Comparison of ENCODE assay signal across 24 mouse cellular contexts in genomic region chr17:27281241-27281640, GRCm38 (mm10).
A peak's percentile ranks its signal among the peaks of the same experiment; 100 is the strongest.
DNase-seq lines count a peak whose midpoint lies in the region; ATAC-seq and TF ChIP-seq lines count a peak whose summit lies in the region.
"Had no signal": no experiment of that assay in that cellular context is flagged by ENCODE, and none has a peak within 500 bp of the region (broad histone marks: within the 10 kb centered on the region; RNA-seq: fewer than 3 reads in every experiment).

No protein-coding gene starts in this region.

- H3K4me2 ChIP-seq in intestine, postnatal 0 days (replicated peaks; ENCODE audit: low read depth): no peak overlapping the region
- H3K4me2 ChIP-seq in intestine, embryonic 15.5 days (replicated peaks): no peak overlapping the region
- H3K4me2 ChIP-seq: forebrain, embryonic 15.5 days; hindbrain, embryonic 15.5 days; limb, embryonic 15.5 days; neural tube, embryonic 13.5 days; stomach, embryonic 15.5 days had no signal

- H3K4me3 ChIP-seq in intestine, postnatal 0 days (ENCODE audit: low read depth, low read length): no peak overlapping the region
- H3K4me3 ChIP-seq in intestine, embryonic 15.5 days (replicated peaks): no peak overlapping the region
- H3K4me3 ChIP-seq: embryonic facial prominence, embryonic 10.5 days; forebrain, embryonic 15.5 days; hindbrain, embryonic 15.5 days; limb, embryonic 15.5 days; midbrain, embryonic 10.5 days; myocyte; neural tube, embryonic 13.5 days; stomach, embryonic 15.5 days had no signal

- 0 out of 2 replicates have a peak, but pooled peaks cover 3% of the 10 kb centered on the region for H3K9me3 ChIP-seq in intestine, postnatal 0 days (ENCODE audit: control insufficient read depth)
- H3K9me3 ChIP-seq in intestine, embryonic 15.5 days: no peaks in the 10 kb centered on the region; the same call in 1 of the 2 replicates
- H3K9me3 ChIP-seq: hindbrain, embryonic 15.5 days; limb, embryonic 15.5 days; stomach, embryonic 15.5 days had no signal

- 75% methylated on average over 9 of the region's 9 CpGs for WGBS in intestine, postnatal 0 days
- WGBS in intestine, embryonic 15.5 days: 76% methylated on average over 9 of the region's 9 CpGs

- no peak overlapping the region for H3K27ac ChIP-seq in intestine, postnatal 0 days (ENCODE audit: low read depth, low read length)
- H3K27ac ChIP-seq in intestine, embryonic 15.5 days: no peak overlapping the region
- H3K27ac ChIP-seq: embryonic facial prominence, embryonic 10.5 days; forebrain, embryonic 15.5 days; hindbrain, embryonic 15.5 days; limb, embryonic 15.5 days; liver, embryonic 14.5 days; midbrain, embryonic 10.5 days; neural tube, embryonic 13.5 days; stomach, embryonic 15.5 days had no signal

- H3K27me3 ChIP-seq in intestine, postnatal 0 days (replicated peaks; ENCODE audit: control insufficient read depth, insufficient read depth, low read length): no peaks in the 10 kb centered on the region
- H3K27me3 ChIP-seq in intestine, embryonic 15.5 days (replicated peaks): no peaks in the 10 kb centered on the region
- H3K27me3 ChIP-seq: forebrain, embryonic 15.5 days; hindbrain, embryonic 15.5 days; limb, embryonic 15.5 days; neural tube, embryonic 13.5 days; stomach, embryonic 15.5 days had no signal

- TF ChIP-seq CTCF in intestine, postnatal 0 days (IDR thresholded peaks at IDR 0.05; ENCODE audit: low read depth): peak; percentile 27; the same call in 1 of the 2 replicates

- no peaks in the 10 kb centered on the region for H3K4me1 ChIP-seq in intestine, postnatal 0 days (replicated peaks; ENCODE audit: control insufficient read depth, insufficient read depth, low read length)
- H3K4me1 ChIP-seq in intestine, embryonic 15.5 days (replicated peaks): no peaks in the 10 kb centered on the region
- H3K4me1 ChIP-seq: embryonic facial prominence, embryonic 10.5 days; forebrain, embryonic 15.5 days; hindbrain, embryonic 15.5 days; limb, embryonic 15.5 days; midbrain, embryonic 10.5 days; neural tube, embryonic 13.5 days; stomach, embryonic 15.5 days had no signal

- no peaks in the 10 kb centered on the region for H3K36me3 ChIP-seq in intestine, postnatal 0 days (ENCODE audit: control insufficient read depth, insufficient read depth)
- H3K36me3 ChIP-seq in intestine, embryonic 15.5 days: no peaks in the 10 kb centered on the region
- H3K36me3 ChIP-seq: embryonic facial prominence, embryonic 10.5 days; forebrain, embryonic 15.5 days; hindbrain, embryonic 15.5 days; limb, embryonic 15.5 days; midbrain, embryonic 10.5 days; neural tube, embryonic 13.5 days; stomach, embryonic 15.5 days had no signal

- no peak for ATAC-seq in cerebellum, adult (ENCODE audit: insufficient number of reproducible peaks, low FRiP score, low TSS enrichment)
- ATAC-seq in intestine, postnatal 0 days: no peak
- ATAC-seq in intestine, embryonic 15.5 days: no peak
- ATAC-seq: forebrain, embryonic 15.5 days; midbrain, embryonic 16.5 days had no signal

- DNase-seq in cerebellum, adult 9-11 months: peak; percentile 51
- DNase-seq in ovary, postnatal 36 days (ENCODE audit: low spot score): peak; percentile 2
- DNase-seq in ovary, postnatal 14 days (ENCODE audit: low spot score): no peak
- DNase-seq in right cerebral cortex, postnatal 36 days (ENCODE audit: low spot score in 2 of 2): no peak
- DNase-seq: adrenal gland, adult 2 months; B cell, adult 2 months; kidney, postnatal 36 days; layer of hippocampus, adult 9-11 months; left cerebral cortex, postnatal 4 days; right cerebral cortex, adult 18-20 months; thymus, adult 18-20 months had no signal

- no peak overlapping the region for H3K9ac ChIP-seq in intestine, postnatal 0 days (ENCODE audit: low read depth, low read length)
- no peak overlapping the region for H3K9ac ChIP-seq in intestine, embryonic 15.5 days
- H3K9ac ChIP-seq: forebrain, embryonic 15.5 days; hindbrain, embryonic 15.5 days; limb, embryonic 15.5 days; liver, embryonic 14.5 days; neural tube, embryonic 13.5 days; stomach, embryonic 15.5 days had no signal

Comparison
In these comparisons a context has a peak if more than half of its experiments do, and no peak if none do; other contexts are left out.
1. DNase-seq: peak in cerebellum, adult 9-11 months (single experiment) and ovary, postnatal 36 days (single experiment); none in ovary, postnatal 14 days (single experiment) and right cerebral cortex, postnatal 36 days (0 of 2).